Mouse (Mus musculus): Measurements from ENCODE around the gene Cdsn. TPM values are rescaled to one million over a fixed set of nuclear protein-coding genes. Genes with fewer than 3 reads are reported as not detected.
"Not testable (repeated sequence)": the region's sequence is repeated elsewhere in the genome, so short reads cannot be mapped to it uniquely, and the experiment has no call there.

Gene Cdsn
- total RNA-seq (2021) = under 1 TPM; 0.24 to 0.30 TPM
- long read RNA-seq, experiment 1, partial matches to known transcripts = 0 of 2 reads
- long read RNA-seq, experiment 1, other reads (novel, unspliced or antisense) = 0 of 2 reads
- long read RNA-seq, experiment 2, partial matches to known transcripts = 0 of 1 reads
- long read RNA-seq, experiment 2, other reads (novel, unspliced or antisense) = 0 of 1 reads

DNA sequence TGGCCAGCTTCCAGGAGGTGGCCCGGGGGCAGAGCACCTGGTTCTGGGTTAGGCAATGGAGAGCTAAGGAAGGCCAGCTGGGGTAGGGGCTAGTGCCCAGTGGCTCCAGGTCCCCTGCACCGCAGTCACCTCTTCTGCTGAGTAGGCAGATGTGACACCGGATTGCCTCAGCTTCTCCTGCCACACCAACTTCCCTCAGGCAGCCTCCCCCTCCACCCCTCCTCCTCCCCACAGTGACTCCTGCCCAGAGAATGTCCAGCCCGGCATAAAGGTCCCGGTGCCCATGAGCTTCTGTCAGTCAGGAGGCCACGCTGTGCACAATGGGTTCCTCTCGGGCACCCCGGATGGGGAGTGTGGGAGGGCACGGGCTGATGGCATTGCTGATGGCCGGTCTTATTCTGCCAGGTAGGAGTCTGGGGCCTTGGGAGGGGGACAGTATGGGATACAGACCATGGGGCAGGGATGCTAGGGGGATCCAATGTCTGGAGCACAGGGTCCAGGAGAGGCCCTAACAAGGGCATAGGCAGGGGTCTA lies at the start of gene Cdsn:
Cdsn (plus strand) TSS at position 248 of the 534 bp plus-strand sequence.
- peak; percentile 64 for DNase-seq

DNA sequence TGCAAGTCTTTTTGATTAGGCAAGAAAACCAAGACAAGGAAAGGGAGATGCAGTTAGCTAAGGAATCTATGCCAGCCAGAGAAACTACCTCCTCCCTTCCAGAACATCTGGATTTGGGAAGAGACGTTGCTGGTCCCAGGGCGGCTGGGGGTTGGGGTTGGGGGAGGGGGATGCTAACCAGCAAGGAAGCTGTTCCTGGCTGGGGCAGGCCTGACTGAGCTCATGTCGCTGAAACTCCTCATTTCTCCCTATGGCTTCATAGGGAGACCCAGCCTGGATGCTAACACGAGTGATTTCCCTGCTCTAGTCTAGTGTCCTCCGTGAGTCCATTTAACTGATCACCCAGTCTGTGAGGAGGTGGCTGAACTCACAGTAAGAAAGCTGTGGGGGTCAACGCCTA lies 49.7 kb upstream of the Cdsn start:
- no peak for DNase-seq

DNA sequence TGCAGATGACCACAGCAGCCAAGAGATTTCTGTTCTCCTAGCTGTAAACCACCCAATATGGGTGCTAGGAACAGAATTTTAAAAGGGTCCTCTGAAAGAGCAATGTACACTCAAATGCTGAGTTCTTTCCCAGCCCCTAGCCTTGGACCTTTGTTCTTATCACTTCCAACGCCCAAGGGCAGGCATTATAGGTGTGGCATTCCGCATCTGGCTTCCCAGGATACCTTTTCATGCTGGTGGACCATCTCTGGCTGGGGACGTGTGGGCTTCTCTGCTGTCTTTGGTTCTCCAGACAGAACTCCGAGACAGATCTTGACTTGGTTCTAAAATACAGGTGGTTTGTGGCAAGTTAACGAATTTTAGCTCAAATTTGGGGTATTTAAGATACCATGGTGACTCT lies 49.2 kb upstream of the Cdsn start:
- no peak for DNase-seq

GRCm38 (mm10) chr17:35503849-35504248 lies 48.1 kb upstream of the Cdsn start:
- DNase-seq = no peak

- no peak for DNase-seq
Observed at GRCm38 (mm10) chr17:35504628-35505481, 47.1 kb upstream of the Cdsn start.

GRCm38 (mm10) chr17:35505776-35506175 lies 46.2 kb upstream of the Cdsn start, which contains the start of gene Pou5f1:
Pou5f1 (plus strand) TSS chr17:35506018.
- DNase-seq = no peak

- no peak for DNase-seq
Observed at GRCm38 (mm10) chr17:35506881-35507280, 45.0 kb upstream of the Cdsn start.

GRCm38 (mm10) chr17:35507556-35508260 lies 44.2 kb upstream of the Cdsn start:
- DNase-seq = no peak

DNA sequence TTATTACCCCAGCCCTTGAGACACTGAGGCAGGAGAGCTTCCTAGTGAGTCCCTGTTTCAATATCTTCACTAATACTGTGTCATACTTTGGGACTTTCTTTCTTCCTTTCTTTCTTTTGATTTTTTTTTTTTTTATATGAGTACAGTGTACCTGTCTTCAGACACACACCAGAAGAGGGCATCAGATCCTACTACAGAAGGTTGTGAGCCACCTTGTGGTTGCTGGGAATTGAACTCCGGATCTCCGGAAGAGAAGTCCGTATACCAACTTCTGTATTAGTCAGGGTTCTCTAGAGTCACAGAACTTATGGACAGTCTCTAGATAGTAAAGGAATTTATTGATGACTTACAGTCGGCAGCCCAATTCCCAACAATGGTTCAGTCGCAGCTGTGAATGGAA lies 43.6 kb upstream of the Cdsn start:
- DNase-seq = not testable (repeated sequence)

GRCm38 (mm10) chr17:35509284-35509683 lies 42.6 kb upstream of the Cdsn start:
- peak; percentile 35 for DNase-seq

- no peak for DNase-seq
Observed at GRCm38 (mm10) chr17:35512916-35513626, 38.9 kb upstream of the Cdsn start.

DNA sequence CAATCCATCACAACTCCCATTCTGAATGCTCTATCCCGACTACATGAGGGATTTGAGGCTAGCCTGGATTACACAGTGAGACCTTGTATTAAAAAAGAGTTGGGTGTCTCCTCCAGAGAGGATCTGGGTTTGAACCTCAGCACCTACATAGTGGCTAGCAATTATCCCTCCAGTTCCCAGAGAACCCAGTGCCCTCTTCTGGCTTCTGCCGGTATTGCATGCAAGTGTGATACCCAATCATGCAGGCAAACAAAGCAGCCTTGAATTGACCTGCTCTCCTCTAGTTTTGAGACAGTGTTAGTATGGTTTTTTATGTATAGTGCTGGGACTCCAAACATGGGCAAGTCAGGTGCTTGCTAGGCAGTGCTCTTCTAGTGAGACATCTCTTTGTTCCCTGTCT lies 38.0 kb upstream of the Cdsn start:
- peak; percentile 89 for DNase-seq

DNA sequence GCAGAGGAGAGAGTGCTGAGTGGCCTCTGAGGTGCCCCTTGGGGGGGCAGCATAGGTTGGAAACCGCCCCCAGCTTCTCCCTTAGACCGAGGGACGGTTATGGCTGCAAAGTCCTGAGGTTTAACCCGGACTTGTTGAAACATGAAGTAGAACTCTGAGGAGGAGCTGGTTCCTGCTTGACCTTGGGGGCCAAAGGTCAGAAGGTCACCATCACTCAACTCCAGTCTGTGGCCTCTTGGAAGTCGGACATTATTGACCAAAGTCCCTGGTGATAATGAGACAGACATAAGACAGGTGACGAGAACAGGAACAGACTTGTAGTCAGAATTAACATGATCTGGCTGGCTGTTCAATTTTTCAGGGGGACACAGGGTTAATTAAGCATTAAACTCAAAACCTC lies 37.2 kb upstream of the Cdsn start:
- DNase-seq = no peak

- DNase-seq = peak; percentile 43
Observed at GRCm38 (mm10) chr17:35515911-35516640, 35.9 kb upstream of the Cdsn start.

GRCm38 (mm10) chr17:35516652-35517500 lies 35.1 kb upstream of the Cdsn start, which contains the start of the genes Tcf19 and Cchcr1:
Tcf19 (minus strand) TSS chr17:35516824.
Cchcr1 (plus strand) TSS chr17:35517100.
- DNase-seq = peak; percentile 98

GRCm38 (mm10) chr17:35517526-35517925 lies 34.4 kb upstream of the Cdsn start:
- DNase-seq = peak; percentile 30

DNA sequence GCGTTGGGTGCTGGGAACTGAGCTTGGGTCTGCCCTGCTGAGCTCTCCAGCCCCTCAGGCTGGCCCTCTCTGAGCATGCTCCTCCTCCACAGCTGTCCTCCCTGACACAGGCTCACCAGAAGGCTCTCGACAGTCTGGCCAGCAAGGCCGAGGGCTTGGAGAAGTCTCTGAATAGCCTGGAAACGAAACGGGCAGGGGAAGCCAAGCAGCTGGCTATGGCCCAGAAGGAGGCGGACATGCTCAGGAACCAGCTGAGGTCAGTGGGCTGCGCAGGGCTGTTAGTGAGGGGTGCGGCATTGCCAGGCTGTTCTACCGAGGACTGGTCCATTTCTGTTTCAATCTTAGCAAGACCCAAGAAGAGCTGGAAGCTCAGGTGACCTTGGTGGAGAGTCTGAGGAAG lies 27.6 kb upstream of the Cdsn start:
- peak; percentile 23 for DNase-seq

DNA sequence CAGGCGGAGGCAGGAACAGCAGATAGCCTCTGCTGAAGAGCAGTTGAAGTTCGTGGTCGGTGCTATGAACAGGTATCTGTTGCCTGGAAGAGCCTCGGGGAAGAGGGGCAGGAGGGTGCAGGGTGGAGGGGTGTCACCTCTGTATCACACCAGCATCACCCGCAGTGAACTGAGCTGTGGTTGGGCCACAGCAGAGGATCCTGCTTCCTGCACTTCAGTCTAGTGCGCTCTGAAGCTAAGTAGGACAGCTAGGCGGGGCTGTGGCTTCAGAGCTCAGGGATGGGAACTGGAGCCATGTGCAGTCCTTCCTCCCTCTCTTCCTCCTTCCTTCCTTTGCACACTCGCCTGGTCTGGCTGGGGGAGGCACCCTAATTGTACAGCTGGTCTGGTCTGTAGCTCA lies 25.3 kb upstream of the Cdsn start:
- no peak for DNase-seq

- DNase-seq = no peak
Observed at GRCm38 (mm10) chr17:35532360-35532759, 19.6 kb upstream of the Cdsn start.

- no peak for DNase-seq
Observed at GRCm38 (mm10) chr17:35532901-35533300, 19.0 kb upstream of the Cdsn start, which contains the start of gene Psors1c2. Psors1c2 (plus strand) TSS chr17:35533201.
